Mouse (Mus musculus): Measurements from ENCODE around the gene Anapc15. TPM values are rescaled to one million over a fixed set of nuclear protein-coding genes. Genes with fewer than 3 reads are reported as not detected.

Gene Anapc15
- polyA plus RNA-seq, 1 experiment from 2014 or later: 91.2 TPM

- no peaks in the 10 kb centered on the region for H3K9me3 ChIP-seq
- no peak overlapping the region for H3K4me3 ChIP-seq
- H3K27me3 ChIP-seq (ENCODE audit: insufficient read depth, poor library complexity, severe bottlenecking): no peaks in the 10 kb centered on the region
- WGBS: 88% methylated on average over 6 of the region's 6 CpGs
- H3K27ac ChIP-seq: no peak overlapping the region
- 0 out of 2 replicates have a peak, but pooled peaks cover 4% of the 10 kb centered on the region for H3K4me1 ChIP-seq (replicated peaks)
- H3K36me3 ChIP-seq: no peaks in the 10 kb centered on the region
- DNase-seq (ENCODE audit: low spot score): no peak
Measured at GRCm38 (mm10) chr7:101886274-101886673, 22.8 kb downstream of the Anapc15 start.

GRCm38 (mm10) chr7:101888460-101888859 lies 24.9 kb downstream of the Anapc15 start:
- no peak overlapping the region for H3K4me3 ChIP-seq
- WGBS: 86% methylated on average over 4 of the region's 4 CpGs
- DNase-seq (ENCODE audit: low spot score): no peak
- H3K4me1 ChIP-seq (replicated peaks): no peaks in the 10 kb centered on the region
- H3K27ac ChIP-seq: no peak overlapping the region
- H3K36me3 ChIP-seq: no peaks in the 10 kb centered on the region
- no peaks in the 10 kb centered on the region for H3K27me3 ChIP-seq (ENCODE audit: insufficient read depth, poor library complexity, severe bottlenecking)
- H3K9me3 ChIP-seq: no peaks in the 10 kb centered on the region

- 33% methylated on average over 9 of the region's 9 CpGs for WGBS
- Histone ChIP-seq H3K4me1 (replicated peaks) (peaks cover 14% of the 10 kb centered on the region), H3K27ac (peak overlapping the region; percentile 94), H3K27me3 (ENCODE audit: insufficient read depth, poor library complexity, severe bottlenecking) (no peaks in the 10 kb centered on the region), H3K9me3 (no peaks in the 10 kb centered on the region), H3K36me3 (peaks cover 22% of the 10 kb centered on the region), H3K4me3 (peak overlapping the region; percentile 61)
- DNase-seq (ENCODE audit: low spot score): no peak
Measured at GRCm38 (mm10) chr7:101895695-101896094, 32.2 kb downstream of the Anapc15 start.

- Histone ChIP-seq H3K4me1 (replicated peaks) (peaks cover 14% of the 10 kb centered on the region), H3K27ac (peak overlapping the region; percentile 94), H3K9me3 (no peaks in the 10 kb centered on the region), H3K4me3 (peak overlapping the region; percentile 61), H3K27me3 (ENCODE audit: insufficient read depth, poor library complexity, severe bottlenecking) (no peaks in the 10 kb centered on the region), H3K36me3 (peaks cover 28% of the 10 kb centered on the region)
- WGBS: under 1% methylated on average over 57 of the region's 57 CpGs
- DNase-seq (ENCODE audit: low spot score): peak; percentile 98
Measured at GRCm38 (mm10) chr7:101896104-101897066, 32.9 kb downstream of the Anapc15 start.

- Histone ChIP-seq H3K27me3 (ENCODE audit: insufficient read depth, poor library complexity, severe bottlenecking) (no peaks in the 10 kb centered on the region), H3K9me3 (0 out of 2 replicates have a peak, but pooled peaks cover 3% of the 10 kb centered on the region), H3K36me3 (peaks cover 40% of the 10 kb centered on the region), H3K4me1 (replicated peaks) (peaks cover 14% of the 10 kb centered on the region), H3K4me3 (no peak overlapping the region), H3K27ac (no peak overlapping the region)
- no peak for DNase-seq (ENCODE audit: low spot score)
- WGBS: 93% methylated on average over 16 of the region's 16 CpGs
Measured at GRCm38 (mm10) chr7:101900331-101901097, 37.0 kb downstream of the Anapc15 start.

GRCm38 (mm10) chr7:101901969-101902368 lies 38.5 kb downstream of the Anapc15 start:
- WGBS: 92% methylated on average over 10 of the region's 10 CpGs
- Histone ChIP-seq H3K4me1 (replicated peaks) (peaks cover 17% of the 10 kb centered on the region), H3K36me3 (peaks cover 40% of the 10 kb centered on the region), H3K9me3 (0 out of 2 replicates have a peak, but pooled peaks cover 3% of the 10 kb centered on the region), H3K4me3 (no peak overlapping the region), H3K27ac (no peak overlapping the region), H3K27me3 (ENCODE audit: insufficient read depth, poor library complexity, severe bottlenecking) (no peaks in the 10 kb centered on the region)
- no peak for DNase-seq (ENCODE audit: low spot score)

- Histone ChIP-seq H3K36me3 (peaks cover 40% of the 10 kb centered on the region), H3K4me3 (no peak overlapping the region), H3K27ac (no peak overlapping the region), H3K27me3 (ENCODE audit: insufficient read depth, poor library complexity, severe bottlenecking) (no peaks in the 10 kb centered on the region), H3K9me3 (0 out of 2 replicates have a peak, but pooled peaks cover 3% of the 10 kb centered on the region), H3K4me1 (replicated peaks) (peaks cover 18% of the 10 kb centered on the region)
- no peak for DNase-seq (ENCODE audit: low spot score)
Measured at GRCm38 (mm10) chr7:101902846-101903245, 39.3 kb downstream of the Anapc15 start.

- no peaks in the 10 kb centered on the region for H3K27me3 ChIP-seq (ENCODE audit: insufficient read depth, poor library complexity, severe bottlenecking)
Measured at GRCm38 (mm10) chr7:101905561-101906286, 42.2 kb downstream of the Anapc15 start, which contains the start of gene Lamtor1. Gene Lamtor1 (plus strand): TSS chr7:101905904.

GRCm38 (mm10) chr7:101906287-101906681 lies 42.8 kb downstream of the Anapc15 start, which contains the start of gene Tomt:
Gene Tomt (minus strand): TSS chr7:101906359.
- Histone ChIP-seq H3K27me3 (ENCODE audit: insufficient read depth, poor library complexity, severe bottlenecking) (no peaks in the 10 kb centered on the region), H3K4me1 (replicated peaks) (peaks cover 18% of the 10 kb centered on the region), H3K4me3 (peak within 1 kb of the TSS; percentile 71), H3K36me3 (peaks cover 39% of the 10 kb centered on the region), H3K9me3 (0 out of 2 replicates have a peak, but pooled peaks cover 3% of the 10 kb centered on the region), H3K27ac (peak within 1 kb of the TSS; percentile 97)
- no peak for DNase-seq (ENCODE audit: low spot score)
- 20% methylated on average over 11 of the region's 11 CpGs for WGBS

More at GRCm38 (mm10) chr7:101905561-101906286, 42.2 kb downstream of the Anapc15 start, which contains the start of gene Lamtor1:
- DNase-seq (ENCODE audit: low spot score): peak; percentile 100
- H3K9me3 ChIP-seq: 0 out of 2 replicates have a peak, but pooled peaks cover 3% of the 10 kb centered on the region
- H3K4me1 ChIP-seq (replicated peaks): peaks cover 18% of the 10 kb centered on the region
- H3K4me3 ChIP-seq: peak within 1 kb of the TSS; percentile 71
- under 1% methylated on average over 61 of the region's 61 CpGs for WGBS
- peak within 1 kb of the TSS; percentile 97 for H3K27ac ChIP-seq
- H3K36me3 ChIP-seq: peaks cover 39% of the 10 kb centered on the region

- no peaks in the 10 kb centered on the region for H3K27me3 ChIP-seq (ENCODE audit: insufficient read depth, poor library complexity, severe bottlenecking)
- H3K9me3 ChIP-seq: 0 out of 2 replicates have a peak, but pooled peaks cover 3% of the 10 kb centered on the region
- peaks cover 18% of the 10 kb centered on the region for H3K4me1 ChIP-seq (replicated peaks)
- H3K36me3 ChIP-seq: peaks cover 43% of the 10 kb centered on the region
- H3K4me3 ChIP-seq: peak overlapping the region; percentile 71
- H3K27ac ChIP-seq: peak overlapping the region; percentile 97
- 82% methylated on average over 8 of the region's 8 CpGs for WGBS
- no peak for DNase-seq (ENCODE audit: low spot score)
Measured at GRCm38 (mm10) chr7:101906696-101907095, 43.2 kb downstream of the Anapc15 start.

GRCm38 (mm10) chr7:101908367-101908766 lies 44.9 kb downstream of the Anapc15 start:
- no peak overlapping the region for H3K4me3 ChIP-seq
- H3K27ac ChIP-seq: no peak overlapping the region; the same call in 1 of the 2 replicates
- H3K36me3 ChIP-seq: peaks cover 48% of the 10 kb centered on the region
- H3K9me3 ChIP-seq: no peaks in the 10 kb centered on the region
- no peaks in the 10 kb centered on the region for H3K27me3 ChIP-seq (ENCODE audit: insufficient read depth, poor library complexity, severe bottlenecking)
- peaks cover 18% of the 10 kb centered on the region for H3K4me1 ChIP-seq (replicated peaks)
- WGBS: 79% methylated on average over 4 of the region's 4 CpGs
- DNase-seq (ENCODE audit: low spot score): no peak

- Histone ChIP-seq H3K9me3 (no peaks in the 10 kb centered on the region), H3K27me3 (ENCODE audit: insufficient read depth, poor library complexity, severe bottlenecking) (no peaks in the 10 kb centered on the region), H3K4me3 (no peak overlapping the region), H3K27ac (no peak overlapping the region), H3K36me3 (peaks cover 66% of the 10 kb centered on the region), H3K4me1 (replicated peaks) (peaks cover 14% of the 10 kb centered on the region)
- DNase-seq (ENCODE audit: low spot score): no peak
- 85% methylated on average over 4 of the region's 4 CpGs for WGBS
Measured at GRCm38 (mm10) chr7:101910138-101910537, 46.6 kb downstream of the Anapc15 start.
